8 mouse cellular contexts compared by ENCODE assay signal in genomic region chr1:18057646-18058210, GRCm38 (mm10).
DNase-seq lines count a peak whose midpoint lies in the region; ATAC-seq lines count a peak whose summit lies in the region.

No protein-coding gene starts in this region.

- H3K4me3 ChIP-seq in kidney, embryonic 15.5 days (replicated peaks), result peak overlapping the region; percentile 59
- H3K4me3 ChIP-seq in hindbrain, embryonic 13.5 days, result peak overlapping the region; percentile 68
- H3K4me3 ChIP-seq in midbrain, embryonic 16.5 days (ENCODE audit: low read depth, low read length), result peak overlapping the region; percentile 60

- peak overlapping the region; percentile 44 for H3K9ac ChIP-seq in kidney, embryonic 15.5 days
- peak overlapping the region; percentile 83 for H3K9ac ChIP-seq in hindbrain, embryonic 13.5 days
- peak overlapping the region; percentile 75 for H3K9ac ChIP-seq in midbrain, embryonic 16.5 days (ENCODE audit: low read depth, low read length)

- H3K9me3 ChIP-seq in kidney, embryonic 15.5 days (replicated peaks), result no peaks in the 10 kb centered on the region
- H3K9me3 ChIP-seq in hindbrain, embryonic 13.5 days, result no peaks in the 10 kb centered on the region
- H3K9me3 ChIP-seq in midbrain, embryonic 16.5 days (replicated peaks; ENCODE audit: control insufficient read depth, low read length, poor library complexity, severe bottlenecking), result no peaks in the 10 kb centered on the region

- peak overlapping the region; percentile 99 for H3K4me2 ChIP-seq in kidney, embryonic 15.5 days
- peak overlapping the region; percentile 92 for H3K4me2 ChIP-seq in hindbrain, embryonic 13.5 days
- H3K4me2 ChIP-seq in midbrain, embryonic 16.5 days (ENCODE audit: low read length), result peak overlapping the region; percentile 77

- H3K27me3 ChIP-seq in kidney, embryonic 15.5 days, result peaks cover 43% of the 10 kb centered on the region
- peaks cover 59% of the 10 kb centered on the region for H3K27me3 ChIP-seq in hindbrain, embryonic 13.5 days
- H3K27me3 ChIP-seq in midbrain, embryonic 16.5 days (ENCODE audit: control insufficient read depth, insufficient read depth, low read depth, low read length), result no peaks in the 10 kb centered on the region; the same call in 1 of the 2 replicates

- peaks cover 20% of the 10 kb centered on the region for H3K4me1 ChIP-seq in kidney, embryonic 15.5 days
- peaks cover 17% of the 10 kb centered on the region for H3K4me1 ChIP-seq in hindbrain, embryonic 13.5 days (replicated peaks)
- H3K4me1 ChIP-seq in midbrain, embryonic 16.5 days (ENCODE audit: control insufficient read depth, insufficient read depth, low read length), result peaks cover 11% of the 10 kb centered on the region

- peak; percentile 41 for ATAC-seq in kidney, embryonic 15.5 days (replicated peaks; ENCODE audit: low FRiP score)
- ATAC-seq in hindbrain, embryonic 13.5 days (ENCODE audit: low FRiP score), result peak; percentile 62
- ATAC-seq in midbrain, embryonic 16.5 days, result peak; percentile 63

- no peaks in the 10 kb centered on the region for H3K36me3 ChIP-seq in kidney, embryonic 15.5 days
- no peaks in the 10 kb centered on the region for H3K36me3 ChIP-seq in hindbrain, embryonic 13.5 days
- no peaks in the 10 kb centered on the region for H3K36me3 ChIP-seq in midbrain, embryonic 16.5 days (ENCODE audit: control insufficient read depth, insufficient read depth, low read length)

- 2% methylated on average over 26 of the region's 26 CpGs for WGBS in kidney, embryonic 15.5 days
- 2% methylated on average over 26 of the region's 26 CpGs for WGBS in hindbrain, embryonic 13.5 days
- WGBS in midbrain, embryonic 16.5 days, result under 1% methylated on average over 26 of the region's 26 CpGs

- no peak for DNase-seq in kidney, adult 11 months
- peak; percentile 48 for DNase-seq in embryo, embryonic 9.5 days (ENCODE audit: extremely low spot score)
- no peak for DNase-seq in layer of hippocampus, adult 8-10 months (ENCODE audit: low spot score in 2 of 2)
- DNase-seq in kidney, postnatal 4 days, result no peak
- DNase-seq in thymus, adult 18-20 months, result no peak

- H3K27ac ChIP-seq in kidney, embryonic 15.5 days, result no peak overlapping the region
- 0 out of 2 replicates have a peak overlapping the region, but pooled peaks have one; percentile 44 for H3K27ac ChIP-seq in hindbrain, embryonic 13.5 days
- peak overlapping the region; percentile 67 for H3K27ac ChIP-seq in midbrain, embryonic 16.5 days (ENCODE audit: low read length)
